Mouse (Mus musculus) MEL (cell line): Measurements from ENCODE around the gene Gpat2. TPM values are rescaled to one million over a fixed set of nuclear protein-coding genes. Genes with fewer than 3 reads are reported as not detected.

Experiments used
- DNase-seq: peaks from one replicate; pipeline ENCODE4 v3.0.0; 2011; ENCODE audit warnings: low read depth, low spot score
- H3K27ac ChIP-seq: 2 replicates; pipeline ENCODE4 v1.5.1; 2012; ENCODE audit warnings: low read depth, mild to moderate bottlenecking, control low read depth, low read length, moderate library complexity; ENCODE audit not compliant: control insufficient read depth
- H3K27me3 ChIP-seq, 2 experiments: fragments of 150-350 bp in 1 of 2; sonication (generic) in 1 of 2; 2 replicates each; pipeline ENCODE4 v1.6.1; 2012; ENCODE audit warnings: low read length in 2 of 2, mild to moderate bottlenecking in 2 of 2, improper control_type of control experiment in 1 of 2, moderate library complexity in 1 of 2; ENCODE audit not compliant: insufficient read depth in 2 of 2, control insufficient read depth in 1 of 2
- H3K36me3 ChIP-seq, 2 experiments: 2 replicates each; pipeline ENCODE4 v1.6.1; 2012 to 2014; ENCODE audit warnings: low read length in 2 of 2, improper control_type of control experiment in 1 of 2, inconsistent platforms in 1 of 2, mild to moderate bottlenecking in 1 of 2; ENCODE audit not compliant: insufficient read depth in 2 of 2, control insufficient read depth in 1 of 2
- H3K4me1 ChIP-seq, 2 experiments: fragments of 150-350 bp in 1 of 2; sonication (generic) in 1 of 2; 2 replicates each; pipeline ENCODE4 v1.6.1; 2012; ENCODE audit warnings: low read length in 2 of 2, improper control_type of control experiment in 1 of 2, mild to moderate bottlenecking in 1 of 2; ENCODE audit not compliant: insufficient read depth in 2 of 2, control insufficient read depth in 1 of 2
- H3K4me3 ChIP-seq, 2 experiments: fragments of 150-350 bp in 1 of 2; sonication (generic) in 1 of 2; 2 replicates each; pipeline ENCODE4 v1.5.1; 2012; ENCODE audit warnings: low read depth in 2 of 2, low read length in 2 of 2, mild to moderate bottlenecking in 2 of 2, moderate library complexity in 2 of 2, control low read depth in 1 of 2, improper control_type of control experiment in 1 of 2; ENCODE audit not compliant: control insufficient read depth in 1 of 2, insufficient read depth in 1 of 2
- H3K79me2 ChIP-seq: 2 replicates; pipeline ENCODE4 v1.6.1; 2012; ENCODE audit warnings: mild to moderate bottlenecking, low read length, moderate library complexity; ENCODE audit not compliant: control insufficient read depth, poor library complexity, insufficient read depth
- H3K9ac ChIP-seq: 2 replicates; pipeline ENCODE4 v1.6.1; 2012; ENCODE audit warnings: low read depth, mild to moderate bottlenecking, control low read depth, low read length, moderate library complexity; ENCODE audit not compliant: control insufficient read depth, poor library complexity, severe bottlenecking
- H3K9me3 ChIP-seq: fragments of 150-350 bp; sonication (generic); replicated peaks from 2 replicates; pipeline ENCODE4 v1.6.1; 2012; ENCODE audit warnings: mild to moderate bottlenecking, low read length, improper control_type of control experiment, moderate library complexity; ENCODE audit not compliant: insufficient read depth
- BHLHE40 ChIP-seq: IDR thresholded peaks from 2 replicates; pipeline ENCODE4 v1.6.1; 2012; ENCODE audit warnings: low read depth, mild to moderate bottlenecking, inconsistent platforms, low read length, improper control_type of control experiment, borderline replicate concordance
- CHD2 ChIP-seq: IDR thresholded peaks from 2 replicates; pipeline ENCODE4 v1.6.1; 2011; ENCODE audit warnings: low read length, improper control_type of control experiment
- CTCF ChIP-seq, 3 experiments: IDR thresholded peaks in 2 of 3; conservative IDR thresholded peaks in 1 of 3; 2 replicates each; pipeline ENCODE4 v1.5.1; 2011 to 2012; ENCODE audit warnings: low read length in 3 of 3, low read depth in 2 of 3, mild to moderate bottlenecking in 2 of 3, improper control_type of control experiment in 1 of 3, inconsistent platforms in 1 of 3, mixed read lengths in 1 of 3, moderate library complexity in 1 of 3; ENCODE audit not compliant: control insufficient read depth in 1 of 3, insufficient read depth in 1 of 3, poor library complexity in 1 of 3, severe bottlenecking in 1 of 3
- E2F4 ChIP-seq: IDR thresholded peaks from 2 replicates; pipeline ENCODE4 v1.6.1; 2011; ENCODE audit warnings: low read depth, low read length, improper control_type of control experiment, borderline replicate concordance
- ELF1 ChIP-seq: IDR thresholded peaks from 2 replicates; pipeline ENCODE4 v1.6.1; 2014; ENCODE audit warnings: low read depth, mild to moderate bottlenecking, inconsistent platforms, low read length, improper control_type of control experiment, moderate library complexity
- EP300 ChIP-seq, 2 experiments: IDR thresholded peaks; 2 replicates each; pipeline ENCODE4 v1.6.1; 2011; ENCODE audit warnings: improper control_type of control experiment in 2 of 2, low read length in 2 of 2, low read depth in 1 of 2, mild to moderate bottlenecking in 1 of 2
- ETS1 ChIP-seq: IDR thresholded peaks from 2 replicates; pipeline ENCODE4 v1.6.1; 2012; ENCODE audit warnings: low read depth, mild to moderate bottlenecking, inconsistent platforms, low read length, improper control_type of control experiment, moderate library complexity
- GABPA ChIP-seq: IDR thresholded peaks from 2 replicates; pipeline ENCODE4 v1.6.1; 2012; ENCODE audit warnings: low read depth, mild to moderate bottlenecking, inconsistent platforms, low read length, improper control_type of control experiment, moderate library complexity
- HCFC1 ChIP-seq: IDR thresholded peaks from 2 replicates; pipeline ENCODE4 v1.6.1; 2012; ENCODE audit warnings: low read depth, mild to moderate bottlenecking, inconsistent platforms, low read length, improper control_type of control experiment, moderate library complexity
- KAT2A ChIP-seq: conservative IDR thresholded peaks from 2 replicates; pipeline ENCODE4 v1.6.1; 2012; ENCODE audit warnings: low read depth, low read length, improper control_type of control experiment, inconsistent platforms
- MAX ChIP-seq: IDR thresholded peaks from 2 replicates; pipeline ENCODE4 v1.6.1; 2011; ENCODE audit warnings: low read length, improper control_type of control experiment
- MAZ ChIP-seq: IDR thresholded peaks from 2 replicates; pipeline ENCODE4 v1.6.1; 2012; ENCODE audit warnings: low read depth, mild to moderate bottlenecking, inconsistent platforms, low read length, improper control_type of control experiment
- MEF2A ChIP-seq: IDR thresholded peaks from 2 replicates; pipeline ENCODE4 v1.6.1; 2014; ENCODE audit warnings: low read depth, mild to moderate bottlenecking, inconsistent platforms, low read length, improper control_type of control experiment; ENCODE audit not compliant: poor library complexity, insufficient replicate concordance, severe bottlenecking; ENCODE audit errors: extremely low read depth
- MYB ChIP-seq: IDR thresholded peaks from 2 replicates; pipeline ENCODE4 v1.6.1; 2011; ENCODE audit warnings: mild to moderate bottlenecking, low read depth, low read length, improper control_type of control experiment
- NELFE ChIP-seq: IDR thresholded peaks from 2 replicates; pipeline ENCODE4 v1.6.1; 2011; ENCODE audit warnings: low read depth, low read length, improper control_type of control experiment
- POLR2AphosphoS2 ChIP-seq: IDR thresholded peaks from 2 replicates; pipeline ENCODE4 v1.6.1; 2011; ENCODE audit warnings: low read length, improper control_type of control experiment
- RAD21 ChIP-seq: IDR thresholded peaks from 2 replicates; pipeline ENCODE4 v1.6.1; 2011; ENCODE audit warnings: mild to moderate bottlenecking, low read depth, low read length, improper control_type of control experiment
- RCOR1 ChIP-seq: IDR thresholded peaks from 2 replicates; pipeline ENCODE4 v1.6.1; 2012; ENCODE audit warnings: low read depth, mild to moderate bottlenecking, inconsistent platforms, low read length, improper control_type of control experiment
- SIN3A ChIP-seq: IDR thresholded peaks from 2 replicates; pipeline ENCODE4 v1.6.1; 2012; ENCODE audit warnings: low read length, improper control_type of control experiment, inconsistent platforms
- SMC3 ChIP-seq: IDR thresholded peaks from 2 replicates; pipeline ENCODE4 v1.6.1; 2011; ENCODE audit warnings: low read depth, low read length, improper control_type of control experiment
- TAL1 ChIP-seq: IDR thresholded peaks from 2 replicates; pipeline ENCODE4 v1.6.1; 2012; ENCODE audit warnings: mild to moderate bottlenecking, inconsistent platforms, low read length, moderate library complexity, mixed read lengths
- TBP ChIP-seq: IDR thresholded peaks from 2 replicates; pipeline ENCODE4 v1.8.0; 2011; ENCODE audit warnings: low read depth, low read length, improper control_type of control experiment
- TCF12 ChIP-seq: IDR thresholded peaks from 2 replicates; pipeline ENCODE4 v1.6.1; 2014; ENCODE audit warnings: low read depth, mild to moderate bottlenecking, inconsistent platforms, low read length, improper control_type of control experiment, moderate library complexity
- USF1 ChIP-seq: IDR thresholded peaks from 2 replicates; pipeline ENCODE4 v1.6.1; 2014; ENCODE audit warnings: low read depth, mild to moderate bottlenecking, inconsistent platforms, low read length, improper control_type of control experiment, moderate library complexity
- USF2 ChIP-seq, 2 experiments: IDR thresholded peaks; 2 replicates each; pipeline ENCODE4 v1.6.1; 2011 to 2012; ENCODE audit warnings: improper control_type of control experiment in 2 of 2, low read length in 2 of 2, borderline replicate concordance in 1 of 2, inconsistent platforms in 1 of 2, low read depth in 1 of 2, mild to moderate bottlenecking in 1 of 2; ENCODE audit not compliant: insufficient read depth in 1 of 2
- ZKSCAN1 ChIP-seq: IDR thresholded peaks from 2 replicates; pipeline ENCODE4 v1.6.1; 2012; ENCODE audit warnings: low read depth, mild to moderate bottlenecking, inconsistent platforms, low read length, improper control_type of control experiment, moderate library complexity
- ZMIZ1 ChIP-seq: IDR thresholded peaks from 2 replicates; pipeline ENCODE4 v1.6.1; 2012; ENCODE audit warnings: low read depth, mild to moderate bottlenecking, inconsistent platforms, low read length, improper control_type of control experiment, moderate library complexity
- polyA plus RNA-seq, 2 experiments: library from polyadenylated mRNA; stranded (reverse) in 1 of 2; unstranded in 1 of 2; fragments of >175 nt in 1 of 2; fragments of >200 nt in 1 of 2; gene quantifications; 2 replicates each; pipeline versions ENCODE4 v1.2.1 to v1.2.4; 2012; ENCODE audit warnings: low replicate concordance in 2 of 2, low read depth in 1 of 2; ENCODE audit not compliant: insufficient read length in 2 of 2, insufficient read depth in 1 of 2, missing spikeins in 1 of 2
- total RNA-seq: library from RNA; depleted of rRNA; stranded (reverse); fragments of 300-350 nt; gene quantifications from 2 replicates; pipeline ENCODE4 v1.2.3, GENCODE M21; 2012

Gene Gpat2
- total and polyA plus RNA-seq, 3 experiments, result 0.07 TPM; not detected in 2

GRCm38 (mm10) chr2:127481841-127482532 is 57.0 kb downstream of the Gpat2 start:
- Histone ChIP-seq H3K4me1 (no peaks in the 10 kb centered on the region), H3K4me3 (peak overlapping the region in 1 of 2 experiments; percentile 26; a peak in 1 of 4 replicates), H3K79me2 (no peaks in the 10 kb centered on the region), H3K36me3 (no peaks in the 10 kb centered on the region), H3K9me3 (no peaks in the 10 kb centered on the region), H3K27ac (no peak overlapping the region), H3K27me3 (peaks cover 0 to 6% of the 10 kb centered on the region in 2 experiments; a peak in 2 of 4 replicates), H3K9ac (no peak overlapping the region; the same call in 1 of the 2 replicates)
- TF ChIP-seq SMC3 (no peak), ETS1 (no peak), ELF1 (no peak), HCFC1 (no peak), MAZ (no peak), MAX (no peak), USF2 (IDR thresholded peaks at IDR 0.05; ENCODE audit: borderline replicate concordance in 1 of 2, insufficient read depth in 1 of 2, low read depth in 1 of 2, low read length in 2 of 2) (no peak), EP300 (IDR thresholded peaks at IDR 0.05; ENCODE audit: low read depth in 1 of 2, low read length in 2 of 2) (no peak), TAL1 (no peak), TBP (no peak), ZKSCAN1 (no peak), BHLHE40 (no peak), CHD2 (no peak), KAT2A (no peak), GABPA (no peak), E2F4 (no peak), NELFE (no peak), MYB (no peak), RAD21 (no peak), USF1 (no peak)
- DNase-seq, result no peak

- H3K79me2 ChIP-seq, result no peaks in the 10 kb centered on the region
- H3K9ac ChIP-seq, result no peak overlapping the region
- H3K27me3 ChIP-seq, result peaks cover 0 to 6% of the 10 kb centered on the region in 2 experiments; a peak in 2 of 4 replicates
- no peaks in the 10 kb centered on the region for H3K4me1 ChIP-seq
- peak; percentile 37 for DNase-seq
- peak overlapping the region in 1 of 2 experiments; percentile 28; a peak in 1 of 4 replicates for H3K4me3 ChIP-seq
- TF ChIP-seq SMC3 (no peak), CHD2 (no peak), SIN3A (no peak), NELFE (no peak), MEF2A (no peak), ZKSCAN1 (no peak), EP300 (IDR thresholded peaks at IDR 0.05; ENCODE audit: low read depth in 1 of 2, low read length in 2 of 2) (no peak), TCF12 (no peak), RCOR1 (no peak), CTCF (IDR thresholded peaks at IDR 0.05 in 2 of 3, conservative IDR thresholded peaks at IDR 0.05 in 1 of 3; ENCODE audit: control insufficient read depth in 1 of 3, insufficient read depth in 1 of 3, low read depth in 2 of 3, low read length in 3 of 3, poor library complexity in 1 of 3, severe bottlenecking in 1 of 3) (no peak), USF2 (IDR thresholded peaks at IDR 0.05; ENCODE audit: borderline replicate concordance in 1 of 2, insufficient read depth in 1 of 2, low read depth in 1 of 2, low read length in 2 of 2) (no peak), POLR2AphosphoS2 (no peak), TAL1 (no peak), ZMIZ1 (no peak)
- no peaks in the 10 kb centered on the region for H3K36me3 ChIP-seq
- no peaks in the 10 kb centered on the region for H3K9me3 ChIP-seq
- H3K27ac ChIP-seq, result no peak overlapping the region
Observed at GRCm38 (mm10) chr2:127482533-127482911, 57.5 kb downstream of the Gpat2 start.
